ENCODE assay signal across 18 mouse cellular contexts in the genomic region with DNA sequence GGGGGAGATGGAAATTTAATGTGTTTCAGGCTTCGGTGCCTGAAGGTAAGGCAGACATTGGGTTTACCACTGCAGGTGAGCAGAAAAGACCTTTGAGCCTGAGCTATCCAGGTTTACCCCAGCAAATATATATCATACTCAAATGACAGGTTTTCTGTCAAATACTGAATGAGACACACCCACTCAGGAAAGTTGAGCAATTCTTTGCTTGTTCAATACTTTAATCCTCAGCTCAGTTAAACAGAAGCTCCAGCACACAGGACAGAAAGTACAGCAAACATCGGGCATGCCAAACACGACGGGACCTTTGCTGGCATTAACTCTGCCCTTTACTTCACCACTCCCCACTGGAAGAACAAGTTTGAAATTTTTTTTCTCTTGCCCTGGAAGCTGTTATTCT.
DNase-seq lines count a peak whose midpoint lies in the region; ATAC-seq and TF ChIP-seq lines count a peak whose summit lies in the region.
"Had no signal": no experiment of that assay in that cellular context is flagged by ENCODE, and none has a peak within 500 bp of the region (broad histone marks: within the 10 kb centered on the region; RNA-seq: fewer than 3 reads in every experiment).

No protein-coding gene starts in this region.

- no peak for TF ChIP-seq EP300 in stomach, postnatal 0 days (optimal IDR thresholded peaks at IDR 0.05)

- peaks cover 6% of the 10 kb centered on the region; the same call in 1 of the 2 replicates for H3K4me1 ChIP-seq in intestine, embryonic 15.5 days (replicated peaks)
- H3K4me1 ChIP-seq in lung, embryonic 16.5 days (replicated peaks; ENCODE audit: control insufficient read depth, insufficient read depth, low read length), result peaks cover 9% of the 10 kb centered on the region; the same call in 1 of the 2 replicates
- H3K4me1 ChIP-seq in stomach, postnatal 0 days (replicated peaks; ENCODE audit: control insufficient read depth, insufficient read depth), result no peaks in the 10 kb centered on the region; the same call in 1 of the 2 replicates
- H3K4me1 ChIP-seq: heart, embryonic 12.5 days; midbrain, embryonic 13.5 days had no signal

- ATAC-seq in intestine, embryonic 15.5 days, result peak; percentile 95
- 0 out of 2 replicates have a peak, but pooled peaks have one; percentile 53 for ATAC-seq in lung, embryonic 16.5 days (ENCODE audit: low read depth)
- ATAC-seq in stomach, postnatal 0 days (ENCODE audit: low FRiP score, low TSS enrichment), result peak; percentile 95
- ATAC-seq in frontal cortex, adult (ENCODE audit: low TSS enrichment), result no peak
- ATAC-seq: forebrain, embryonic 16.5 days; midbrain, embryonic 13.5 days had no signal

- H3K36me3 ChIP-seq in intestine, embryonic 15.5 days, result no peaks in the 10 kb centered on the region
- H3K36me3 ChIP-seq in lung, embryonic 16.5 days (ENCODE audit: control insufficient read depth, insufficient read depth, low read length), result no peaks in the 10 kb centered on the region
- no peaks in the 10 kb centered on the region for H3K36me3 ChIP-seq in stomach, postnatal 0 days (ENCODE audit: control insufficient read depth, insufficient read depth, low read length)
- H3K36me3 ChIP-seq: G1E; heart, embryonic 12.5 days; midbrain, embryonic 13.5 days had no signal

- no peak overlapping the region for H3K4me3 ChIP-seq in intestine, embryonic 15.5 days (replicated peaks)
- no peak overlapping the region for H3K4me3 ChIP-seq in lung, embryonic 16.5 days (ENCODE audit: low read length)
- H3K4me3 ChIP-seq in stomach, postnatal 0 days (ENCODE audit: low read depth, low read length), result no peak overlapping the region
- H3K4me3 ChIP-seq: heart, embryonic 12.5 days; left cerebral cortex, adult 2 months; midbrain, embryonic 13.5 days had no signal

- DNase-seq in urinary bladder, postnatal 14 days (ENCODE audit: low spot score), result peak; percentile 60
- no peak for DNase-seq in urinary bladder, postnatal 4 days (ENCODE audit: low spot score in 2 of 2)
- DNase-seq in stomach, postnatal 0 days (ENCODE audit: low spot score), result peak; percentile 67
- DNase-seq in heart, postnatal 36 days, result no peak
- DNase-seq: cerebellum, adult 11 months; gastrocnemius, postnatal 10 days; kidney, adult 11 months; kidney, postnatal 4 days; right cerebral cortex, postnatal 14 days; thymus, postnatal 25 days had no signal

- H3K4me2 ChIP-seq in intestine, embryonic 15.5 days (replicated peaks), result peak overlapping the region; percentile 30; the same call in 1 of the 2 replicates
- no peak overlapping the region for H3K4me2 ChIP-seq in lung, embryonic 16.5 days (ENCODE audit: low read depth, low read length)
- H3K4me2 ChIP-seq in stomach, postnatal 0 days (replicated peaks; ENCODE audit: low read depth), result no peak overlapping the region
- H3K4me2 ChIP-seq: heart, embryonic 12.5 days; midbrain, embryonic 13.5 days had no signal

- WGBS in intestine, embryonic 15.5 days, result 60% methylated on average over 4 of the region's 4 CpGs
- WGBS in lung, embryonic 16.5 days, result 46% methylated on average over 4 of the region's 4 CpGs
- WGBS in stomach, postnatal 0 days, result 46% methylated on average over 4 of the region's 4 CpGs

- 0 out of 2 replicates have a peak overlapping the region, but pooled peaks have one; percentile 52 for H3K27ac ChIP-seq in intestine, embryonic 15.5 days
- H3K27ac ChIP-seq in lung, embryonic 16.5 days (ENCODE audit: low read length), result peak overlapping the region; percentile 54
- H3K27ac ChIP-seq in stomach, postnatal 0 days (replicated peaks), result peak overlapping the region; percentile 79
- H3K27ac ChIP-seq: left cerebral cortex, adult 2 months; midbrain, embryonic 13.5 days had no signal

- no peaks in the 10 kb centered on the region for H3K9me3 ChIP-seq in intestine, embryonic 15.5 days
- H3K9me3 ChIP-seq in lung, embryonic 16.5 days (ENCODE audit: control insufficient read depth, low read length), result no peaks in the 10 kb centered on the region
- H3K9me3 ChIP-seq in stomach, postnatal 0 days (ENCODE audit: control insufficient read depth, low read length), result no peaks in the 10 kb centered on the region
- H3K9me3 ChIP-seq: heart, embryonic 12.5 days had no signal

- H3K9ac ChIP-seq in intestine, embryonic 15.5 days, result no peak overlapping the region
- no peak overlapping the region for H3K9ac ChIP-seq in lung, embryonic 16.5 days (ENCODE audit: low read length)
- H3K9ac ChIP-seq in stomach, postnatal 0 days (ENCODE audit: low read length), result no peak overlapping the region
- H3K9ac ChIP-seq: heart, embryonic 12.5 days; midbrain, embryonic 13.5 days had no signal

- TF ChIP-seq CTCF in stomach, postnatal 0 days (IDR thresholded peaks at IDR 0.05; ENCODE audit: low read depth), result no peak

- no peaks in the 10 kb centered on the region for H3K27me3 ChIP-seq in intestine, embryonic 15.5 days (replicated peaks)
- no peaks in the 10 kb centered on the region for H3K27me3 ChIP-seq in lung, embryonic 16.5 days (ENCODE audit: control insufficient read depth, insufficient read depth, low read depth, low read length)
- H3K27me3 ChIP-seq in stomach, postnatal 0 days (ENCODE audit: control insufficient read depth, insufficient read depth, low read length), result no peaks in the 10 kb centered on the region
- H3K27me3 ChIP-seq: heart, embryonic 12.5 days; midbrain, embryonic 13.5 days had no signal

- intact Hi-C loops in heart, postnatal 36 days (cut with DNase I), result no loop called here

Comparison
In these comparisons a context has a peak if more than half of its experiments do, and no peak if none do; other contexts are left out.
1. DNase-seq: peak in urinary bladder, postnatal 14 days (single experiment) and stomach, postnatal 0 days (single experiment); none in urinary bladder, postnatal 4 days (0 of 2) and heart, postnatal 36 days (0 of 2).
2. Peak in every context shown above with its lines, with median percentiles within 50 percentile points of each other: H3K27ac ChIP-seq.